Mouse (Mus musculus) ES-Bruce4 (cell line): Measurements from ENCODE around the gene Hoxa9.

Source experiments
- CTCF ChIP-seq: IDR thresholded peaks from one replicate; pipeline ENCODE4 v1.8.1; 2011; ENCODE audit warnings: low read depth, low read length
- EP300 ChIP-seq: IDR thresholded peaks from 2 replicates; pipeline ENCODE4 v1.6.1; 2011; ENCODE audit warnings: low read depth, low read length; ENCODE audit not compliant: insufficient read depth
- POLR2A ChIP-seq: IDR thresholded peaks from one replicate; pipeline ENCODE4 v1.8.1; 2011; ENCODE audit warnings: low read length; ENCODE audit not compliant: insufficient read depth

- TF ChIP-seq POLR2A (no peak), CTCF (no peak), EP300 (no peak)
These were observed 42.1 kb upstream of the Hoxa9 start for GRCm38 (mm10) chr6:52272766-52273655.
